Mouse (Mus musculus) cerebellum, adult 8-10 months (tissue): ENCODE data around the gene Creld1.
A peak's percentile ranks its signal among the peaks of the same experiment; 100 is the strongest.

Experiments used
- DNase-seq: peaks from one replicate; pipeline ENCODE4 v3.0.0; 2022

Creld1 gene

DNA sequence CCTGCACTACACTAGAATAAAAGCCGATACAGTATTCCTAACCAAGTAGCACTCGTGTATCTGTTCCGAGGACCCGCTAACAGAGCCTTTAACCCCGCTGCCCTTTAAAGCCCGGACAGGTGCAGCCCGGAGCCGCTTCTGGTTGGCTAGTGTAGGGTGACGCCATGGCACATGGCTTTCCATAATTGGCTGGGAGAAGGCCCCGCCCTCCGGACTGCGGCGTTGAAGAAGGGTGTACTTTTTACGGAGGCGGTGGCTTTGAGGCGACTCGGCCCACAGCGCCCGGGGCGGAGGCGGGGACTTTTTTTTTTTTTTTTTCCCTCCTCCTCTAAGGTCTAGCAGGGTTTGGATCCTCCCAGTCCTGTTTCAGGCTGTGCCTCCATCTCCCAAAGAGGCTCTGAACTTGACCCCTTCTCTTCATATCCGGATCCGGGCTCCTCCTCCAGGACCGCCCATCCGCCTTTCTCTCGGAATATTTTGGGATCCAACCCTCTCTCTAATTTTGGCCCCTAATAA is at the start of gene Creld1:
TSS of gene Creld1 (plus strand) at position 198 of the 516 bp plus-strand sequence.
- peak; percentile 94 for DNase-seq

DNA sequence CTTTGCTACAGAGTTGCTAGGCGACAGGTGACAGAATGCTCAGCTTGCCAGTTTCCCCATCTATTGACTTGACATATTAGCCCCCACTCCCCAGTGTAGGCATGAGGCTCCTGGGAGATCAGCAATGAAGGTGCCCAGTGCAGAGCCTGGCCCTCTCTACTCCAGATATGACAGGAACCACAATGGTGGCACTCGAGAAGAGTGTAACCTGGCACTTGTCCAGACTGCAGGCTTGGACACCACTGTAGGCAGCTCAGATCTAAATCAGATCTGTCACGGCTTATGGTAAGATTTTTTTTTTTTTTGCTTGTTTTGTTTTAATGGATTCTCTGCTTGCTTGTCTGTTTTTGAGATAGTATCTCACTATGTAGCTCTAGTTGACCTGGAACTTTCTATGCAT is 49.4 kb upstream of the Creld1 start:
- no peak for DNase-seq

DNA sequence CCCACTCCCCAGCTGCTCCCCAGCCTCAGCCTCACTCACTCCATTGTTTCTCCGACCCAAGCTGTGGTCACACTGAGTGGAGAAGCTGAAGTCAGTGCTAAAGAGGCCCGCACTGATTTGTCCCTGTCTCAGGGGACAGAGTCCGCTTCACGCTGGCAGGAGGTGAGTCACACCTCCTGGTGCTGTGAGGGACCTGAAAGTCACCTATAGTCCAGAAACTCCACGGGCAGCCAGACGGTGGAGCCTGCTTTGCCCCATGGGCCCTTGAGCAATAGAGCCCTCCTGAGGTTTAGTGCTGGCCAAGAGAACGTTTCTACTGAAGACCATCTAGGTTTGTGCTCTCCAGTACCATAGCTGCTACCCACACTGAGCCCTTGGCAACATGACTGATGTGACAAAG is 48.4 kb upstream of the Creld1 start:
- no peak for DNase-seq

DNA sequence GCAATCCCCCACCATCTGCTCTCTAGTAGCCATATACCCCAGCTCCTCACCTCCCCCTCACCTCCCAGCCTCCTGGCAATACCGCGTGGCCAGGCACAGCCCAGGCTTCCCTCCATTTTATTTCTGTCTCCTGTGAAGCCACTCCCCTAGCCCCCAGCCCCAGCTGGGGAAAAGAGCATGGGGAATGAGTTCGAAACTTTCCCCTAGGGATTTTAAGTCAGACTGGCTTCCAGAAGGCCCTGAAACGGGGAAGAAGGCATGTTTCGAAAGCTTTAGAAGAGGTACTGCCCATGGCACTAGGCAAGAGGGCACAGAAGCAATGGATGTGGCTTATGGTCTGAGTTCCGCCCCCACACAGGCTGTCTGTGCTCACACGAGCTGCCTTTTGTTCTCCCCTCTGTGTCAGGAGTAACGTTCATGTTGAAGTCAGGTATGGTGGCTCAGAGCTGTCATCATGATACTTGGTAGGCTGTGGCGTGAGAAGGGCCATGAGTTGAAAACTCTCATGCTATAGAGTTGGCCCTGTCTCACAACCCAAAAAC is 47.4 kb upstream of the Creld1 start, which contains the start of gene Cidec:
TSS of gene Cidec (minus strand) at position 97 of the 542 bp plus-strand sequence.
- DNase-seq: no peak

DNA sequence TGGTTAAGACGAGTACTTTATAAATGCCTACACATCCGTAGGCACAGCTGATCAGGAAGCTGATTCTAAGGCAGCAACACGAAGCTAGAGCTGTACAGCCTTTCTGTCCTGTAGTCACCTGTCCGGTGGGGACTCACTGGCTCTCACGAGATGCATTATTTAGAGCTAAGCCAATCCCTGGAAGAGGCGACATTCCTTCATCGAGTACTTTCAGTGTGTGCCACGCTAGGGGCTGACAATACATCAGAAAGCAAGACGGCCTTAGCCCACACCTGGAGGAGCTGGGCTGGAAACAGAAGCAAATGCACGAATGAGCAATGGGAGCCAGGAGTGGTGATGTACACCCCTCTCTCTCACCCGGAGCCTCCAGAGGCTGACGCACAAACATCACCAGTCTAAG is 46.0 kb upstream of the Creld1 start:
- DNase-seq: no peak

DNA sequence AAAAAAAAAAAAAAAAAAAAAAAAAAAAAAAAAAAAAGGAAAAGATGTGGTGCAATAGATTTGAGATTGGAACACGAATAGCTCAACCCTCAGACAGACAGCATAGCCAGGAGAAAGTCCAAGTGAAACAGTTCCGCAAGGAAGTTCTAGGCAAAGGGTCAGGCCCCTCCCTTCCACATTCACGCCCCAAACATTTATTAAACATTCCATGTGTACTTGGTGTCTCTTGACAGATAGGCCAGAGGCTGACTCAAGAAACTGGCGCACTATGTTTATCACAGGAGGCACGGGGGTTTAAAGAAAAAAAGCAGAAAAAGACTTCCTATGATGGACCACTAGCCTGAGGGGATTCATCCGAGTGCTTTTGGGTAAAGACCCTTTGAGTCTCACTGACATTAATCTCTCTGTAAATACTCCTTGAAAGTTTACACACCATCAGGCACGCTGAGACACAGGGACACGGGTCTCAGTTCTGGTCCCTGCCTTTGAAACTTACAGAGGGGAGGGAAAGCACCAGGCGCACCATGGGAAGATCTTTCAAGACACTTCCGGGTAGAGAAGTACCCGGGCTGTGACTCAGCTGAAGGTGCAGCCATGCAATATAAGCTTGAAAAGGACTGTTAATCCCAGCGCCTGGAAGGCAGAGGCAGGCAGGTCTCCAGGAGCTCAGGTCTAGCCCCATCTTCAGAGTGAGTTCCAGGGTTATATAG is 44.2 kb upstream of the Creld1 start:
- no peak for DNase-seq

DNA sequence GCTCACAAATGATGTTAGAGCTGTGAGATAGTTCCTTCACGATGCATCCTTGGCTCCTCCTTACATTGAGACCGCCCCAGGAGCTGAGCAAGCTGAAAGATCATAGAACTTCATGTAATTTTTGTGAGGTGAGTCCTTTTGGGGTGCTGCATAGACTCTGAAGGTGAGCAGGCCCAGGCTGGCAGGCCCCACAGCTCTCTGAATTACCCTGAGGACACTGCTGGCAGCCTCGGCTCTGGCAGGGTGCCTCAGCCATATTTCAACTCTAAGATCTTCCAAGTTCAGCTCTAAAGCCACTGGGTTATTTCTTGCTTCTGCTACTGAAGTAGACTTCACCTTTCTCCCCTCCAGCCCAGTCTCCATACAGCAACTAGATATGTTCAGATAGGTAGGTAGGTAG is 42.4 kb upstream of the Creld1 start:
- no peak for DNase-seq

DNA sequence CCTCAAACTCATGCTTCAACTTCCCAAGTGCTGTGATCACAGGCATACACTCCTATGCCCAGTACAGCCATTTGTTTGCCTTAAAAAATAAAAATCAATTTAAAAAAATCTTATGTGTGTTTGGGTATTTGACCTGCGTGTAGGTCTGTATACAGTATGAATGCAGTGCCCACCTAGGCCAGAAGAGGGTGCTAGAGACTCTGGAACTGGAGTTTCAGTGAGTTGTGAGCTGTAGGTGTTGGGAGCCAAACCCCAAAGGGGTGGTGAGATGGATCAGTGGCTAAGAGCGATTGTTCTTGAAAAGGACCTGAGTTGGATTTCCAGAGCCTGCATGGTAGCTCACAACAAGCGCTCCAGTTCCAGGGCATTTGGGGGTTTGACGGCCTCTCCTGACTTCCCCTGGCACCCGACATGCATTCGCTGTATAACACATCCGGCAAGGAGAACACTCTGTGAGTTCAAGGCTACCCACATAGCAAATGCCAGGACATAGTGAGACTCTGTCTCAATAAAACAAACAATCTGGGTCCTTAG is 41.9 kb upstream of the Creld1 start:
- DNase-seq: peak; percentile 80

DNA sequence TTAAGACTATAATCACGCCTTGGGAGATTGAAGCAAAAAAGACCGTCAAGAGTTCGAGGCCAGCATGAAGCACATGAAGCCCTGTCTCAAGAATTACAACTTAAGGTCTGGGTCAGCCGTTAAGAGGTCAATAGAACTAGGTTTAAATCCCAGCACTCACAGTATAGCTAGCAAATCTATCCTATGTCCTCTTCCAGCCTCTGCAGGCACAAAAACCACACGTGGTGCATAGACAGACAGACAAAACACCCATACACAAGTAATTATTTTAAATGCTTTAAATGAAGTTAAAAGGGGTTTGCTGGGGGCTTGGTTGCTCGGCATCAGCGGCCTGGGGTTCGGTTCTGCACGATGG is 41.0 kb upstream of the Creld1 start:
- DNase-seq: no peak

DNA sequence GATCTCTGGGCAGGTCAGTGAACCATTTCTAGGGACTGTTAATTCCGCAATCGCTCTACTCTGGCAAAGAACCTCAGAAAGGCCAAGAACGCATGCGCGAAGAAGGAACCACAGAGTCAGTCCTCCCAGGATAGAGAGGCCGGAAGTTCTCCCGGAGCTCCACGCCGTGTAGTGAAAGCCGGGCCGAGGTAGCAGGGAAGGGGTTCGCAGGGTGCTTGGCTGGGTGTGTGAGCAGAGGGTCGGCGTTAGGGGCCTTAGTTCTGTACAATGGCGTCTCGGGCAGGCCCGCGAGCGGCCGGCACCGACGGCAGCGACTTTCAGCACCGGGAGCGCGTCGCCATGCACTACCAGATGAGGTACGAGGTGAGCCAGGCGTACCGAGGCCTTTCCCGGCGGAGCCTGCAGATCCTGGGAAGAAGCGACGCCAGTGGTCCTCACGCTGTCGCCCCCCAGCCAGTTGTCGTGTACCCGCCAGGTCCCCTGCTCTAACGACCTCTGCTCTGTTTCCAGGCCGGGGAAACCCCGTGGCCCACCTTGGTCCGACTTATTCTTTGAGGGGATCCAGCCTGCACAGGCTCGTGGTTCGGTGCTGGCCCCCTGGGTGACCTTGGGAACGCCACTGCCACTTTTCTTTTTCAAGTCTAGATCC is 40.5 kb upstream of the Creld1 start, which contains the start of gene Jagn1:
TSS of gene Jagn1 (plus strand) at position 128 of the 649 bp plus-strand sequence.
- peak; percentile 90 for DNase-seq

DNA sequence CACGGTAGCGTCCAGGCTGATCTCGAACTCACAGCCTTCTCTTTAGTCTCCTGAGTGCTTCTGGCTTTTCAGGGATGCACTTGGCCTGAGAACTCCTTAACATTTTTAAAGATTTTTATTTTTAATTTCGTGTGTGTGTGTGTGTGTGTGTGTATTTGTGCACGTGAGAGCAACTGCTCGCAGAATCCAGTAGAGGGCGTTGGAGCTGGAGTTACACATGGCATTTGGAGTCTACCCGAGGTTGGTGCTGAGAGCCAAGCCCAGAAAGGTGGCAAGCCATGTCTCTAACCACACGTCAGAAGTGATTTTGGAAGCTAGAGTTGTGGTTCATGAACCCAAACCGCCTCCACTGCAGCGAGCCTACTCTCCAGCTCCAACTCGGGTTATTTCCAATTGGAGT is 40.0 kb upstream of the Creld1 start:
- no peak for DNase-seq

DNA sequence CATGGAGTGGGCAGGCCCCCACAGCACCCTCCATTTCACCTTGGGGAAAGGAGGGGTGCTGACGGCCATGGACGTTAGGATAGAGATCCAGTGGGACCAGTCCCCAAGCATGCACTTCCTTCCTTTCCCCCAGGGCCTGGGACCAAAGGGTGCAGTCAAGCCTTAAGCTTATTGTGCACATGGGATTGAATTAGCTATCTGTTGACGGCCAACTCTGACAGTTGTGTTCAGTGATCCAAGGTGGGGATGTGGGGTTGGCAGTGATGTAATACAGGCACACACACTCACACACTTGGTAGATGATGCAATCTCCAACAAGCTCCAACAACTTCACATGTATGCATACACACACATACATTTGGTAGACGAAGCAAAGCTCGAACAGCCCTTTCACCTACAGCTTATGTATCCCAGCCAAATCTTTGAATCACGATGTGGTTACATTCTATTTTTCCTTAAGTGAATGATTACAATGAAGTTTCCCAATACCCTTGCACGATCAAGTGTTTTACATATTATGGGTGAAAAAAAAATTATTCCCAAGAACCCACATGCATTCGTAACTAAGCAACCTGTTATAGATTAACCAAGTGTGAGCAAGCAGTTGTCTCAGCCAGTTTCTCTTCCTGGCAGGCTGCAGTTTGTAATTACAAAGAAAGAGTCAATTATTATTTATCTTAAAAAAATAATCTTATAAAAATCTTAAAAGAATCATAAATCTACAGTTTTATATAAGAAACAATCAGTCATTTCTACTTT is 38.7 kb upstream of the Creld1 start:
- DNase-seq: no peak

DNA sequence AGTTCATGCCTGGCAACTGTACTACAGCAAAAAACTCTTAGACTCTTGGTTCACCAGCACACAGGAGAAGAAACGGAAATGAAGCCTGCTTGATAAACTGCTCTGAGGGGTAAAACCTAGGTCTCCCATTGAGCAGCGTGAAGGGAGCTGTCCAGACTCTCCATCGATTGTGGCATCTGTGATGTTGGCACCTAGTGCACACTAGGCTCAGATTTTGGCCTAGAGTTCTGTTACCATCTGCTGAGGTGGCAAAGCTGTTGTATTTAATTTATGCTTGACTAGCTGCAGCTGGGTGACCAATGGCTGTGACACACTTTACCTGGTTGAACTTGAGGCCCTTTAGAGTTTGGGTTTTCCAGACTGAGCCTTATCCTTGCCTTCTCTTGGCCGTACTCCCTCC is 35.5 kb upstream of the Creld1 start:
- no peak for DNase-seq

DNA sequence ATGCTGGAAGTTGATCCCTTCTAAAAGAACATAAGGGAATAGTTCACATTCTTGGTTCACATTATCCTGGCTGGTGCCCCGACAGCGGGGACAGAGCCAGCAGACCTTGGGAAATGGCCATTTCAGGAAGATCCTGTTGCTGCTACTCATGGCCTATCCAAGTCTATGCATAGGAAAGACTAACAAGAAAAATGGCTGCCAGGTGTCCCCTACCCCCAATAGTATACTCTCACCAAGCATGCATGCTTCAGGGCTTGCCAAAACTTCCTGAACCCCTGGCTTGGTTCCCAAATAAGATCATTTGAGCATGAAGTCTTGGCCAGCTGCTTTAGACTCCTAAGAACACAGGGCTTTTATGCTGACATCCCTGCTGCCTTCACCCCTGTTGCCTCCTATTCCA is 31.3 kb upstream of the Creld1 start:
- DNase-seq: no peak

DNA sequence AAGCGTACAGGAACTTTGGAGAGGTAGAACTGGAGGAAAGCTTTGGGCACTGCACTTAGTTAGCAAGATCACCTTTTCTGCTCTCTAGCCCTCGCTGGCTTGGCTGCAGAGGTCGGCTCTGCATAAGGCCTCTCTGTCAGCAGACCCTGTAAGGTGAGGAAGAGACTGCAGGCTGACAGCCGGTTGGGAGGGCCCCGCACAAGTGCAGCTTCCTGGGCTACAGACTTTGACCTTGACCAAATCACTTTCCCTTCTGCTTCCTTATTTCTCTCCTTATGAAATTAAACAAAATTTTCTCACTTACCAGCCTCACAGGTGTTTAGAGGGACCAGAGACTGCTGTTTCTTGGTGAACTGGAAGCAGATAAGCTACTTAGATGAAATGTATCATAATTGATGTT is 28.1 kb upstream of the Creld1 start:
- DNase-seq: no peak

DNA sequence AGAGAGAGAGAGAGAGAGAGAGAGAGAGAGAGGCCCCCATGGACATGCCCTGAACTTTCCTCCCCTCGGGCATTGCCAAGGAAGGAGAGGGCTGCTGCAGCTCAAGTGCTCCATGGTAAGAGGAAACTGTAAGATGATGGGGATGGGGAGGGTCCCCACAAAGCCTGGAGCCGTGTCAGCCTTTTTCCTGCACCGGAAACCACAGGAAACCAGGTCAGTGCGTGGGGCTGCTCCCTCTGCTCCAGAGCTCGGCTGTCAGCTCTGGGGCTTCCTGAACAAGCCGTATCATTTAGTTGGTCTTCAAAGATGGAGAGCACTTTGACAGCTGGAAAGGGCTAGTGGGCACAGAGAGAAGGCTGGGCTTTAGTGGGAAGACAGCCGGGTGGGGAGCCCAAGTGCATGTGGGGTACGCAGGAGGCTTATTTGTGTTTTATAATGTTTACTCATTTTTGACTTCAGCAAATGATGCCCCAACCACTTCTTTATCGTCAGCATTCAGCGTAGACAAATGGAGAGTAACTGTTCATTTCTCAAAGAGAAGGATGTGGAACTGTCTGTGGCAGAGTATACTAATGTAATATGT is 25.1 kb upstream of the Creld1 start, which contains the start of gene Il17re:
TSS of gene Il17re (plus strand) at position 533 of the 583 bp plus-strand sequence.
- DNase-seq: no peak

DNA sequence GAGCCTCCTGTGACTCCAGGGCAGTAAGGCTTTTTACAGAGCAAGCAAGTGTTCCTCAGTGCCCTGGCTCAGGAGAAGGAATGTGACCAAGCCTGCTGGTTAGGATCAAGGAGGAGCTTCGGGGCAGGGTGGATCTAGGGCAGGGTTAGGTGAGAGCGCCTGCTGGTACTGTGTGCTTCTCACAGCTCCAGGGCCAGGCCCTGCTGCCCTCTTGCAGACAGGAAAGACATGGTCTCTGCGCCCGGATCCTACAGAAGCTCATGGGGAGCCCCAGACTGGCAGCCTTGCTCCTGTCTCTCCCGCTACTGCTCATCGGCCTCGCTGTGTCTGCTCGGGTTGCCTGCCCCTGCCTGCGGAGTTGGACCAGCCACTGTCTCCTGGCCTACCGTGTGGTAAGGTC is 24.5 kb upstream of the Creld1 start:
- DNase-seq: no peak

DNA sequence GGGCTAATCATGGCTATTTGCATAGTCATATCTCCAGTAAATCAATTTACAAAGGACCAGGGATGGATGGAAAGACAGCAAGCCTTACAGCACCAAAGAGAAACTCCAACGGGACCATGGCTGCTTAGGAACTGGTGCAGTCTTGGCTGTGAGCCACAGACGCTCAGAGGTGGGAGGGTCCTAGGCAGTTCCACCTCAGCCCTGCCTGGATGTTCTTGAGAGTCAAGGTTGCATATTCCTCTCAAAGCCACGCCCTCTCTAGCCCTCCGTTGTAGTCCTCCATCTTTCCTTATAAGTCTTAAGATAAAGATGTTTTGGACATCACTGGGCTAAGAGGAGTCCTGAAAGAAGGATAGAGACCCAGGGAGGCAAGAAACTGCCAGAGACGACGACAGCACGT is 19.1 kb upstream of the Creld1 start:
- no peak for DNase-seq

DNA sequence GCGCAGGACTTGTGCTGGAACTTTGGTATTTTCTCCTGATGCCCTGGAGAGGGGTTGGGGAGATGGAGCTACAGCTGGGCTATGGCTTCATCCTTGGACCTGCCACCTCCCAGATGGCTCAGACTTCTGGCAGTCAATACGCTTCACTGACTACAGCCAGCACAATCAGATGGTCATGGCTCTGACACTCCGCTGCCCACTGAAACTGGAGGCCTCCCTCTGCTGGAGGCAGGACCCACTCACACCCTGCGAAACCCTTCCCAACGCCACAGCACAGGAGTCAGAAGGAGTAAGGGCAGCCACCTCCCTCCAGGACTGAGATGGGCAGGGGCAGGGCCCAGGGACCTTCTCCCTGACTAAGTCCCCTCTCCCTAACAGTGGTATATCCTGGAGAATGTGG is 17.5 kb upstream of the Creld1 start:
- no peak for DNase-seq

DNA sequence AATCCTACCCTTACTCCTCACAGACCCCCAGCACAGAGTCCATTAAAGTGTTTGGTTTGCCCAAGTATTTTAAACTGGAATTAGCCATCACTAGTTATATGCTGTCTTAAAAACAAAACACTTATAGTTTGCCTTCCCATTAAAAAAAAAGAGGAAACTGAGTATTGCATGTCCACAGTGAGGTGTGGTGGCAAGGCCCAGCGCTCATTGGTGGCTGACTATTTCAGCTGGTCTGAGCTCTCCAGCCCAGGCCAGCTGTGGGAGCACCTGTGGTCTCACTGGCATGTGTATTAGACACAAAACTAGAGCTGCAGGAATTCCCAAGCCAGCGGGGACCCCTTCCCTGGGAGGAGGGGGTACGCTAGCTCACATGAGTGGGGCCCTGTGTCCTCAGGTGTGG is 14.6 kb upstream of the Creld1 start:
- DNase-seq: no peak

DNA sequence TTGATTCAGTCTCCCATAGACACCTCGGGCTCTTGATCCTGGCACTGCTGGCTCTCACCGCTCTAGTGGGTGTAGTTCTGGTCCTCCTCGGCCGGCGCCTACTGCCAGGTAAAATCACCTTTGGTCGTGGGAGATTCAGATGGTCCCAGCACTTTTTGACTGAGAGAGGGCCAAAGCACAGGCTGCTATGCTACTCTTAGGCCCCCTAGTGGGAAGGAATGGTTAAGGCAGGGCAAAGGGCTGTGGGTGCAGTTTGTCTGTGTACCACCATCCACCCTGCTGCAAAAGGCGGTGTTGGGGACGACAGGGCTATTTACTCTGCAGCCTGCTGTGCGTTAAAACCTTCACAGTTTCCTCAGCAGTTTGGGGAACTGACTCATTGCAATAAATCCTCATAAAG is 14.1 kb upstream of the Creld1 start:
- peak; percentile 71 for DNase-seq

DNA sequence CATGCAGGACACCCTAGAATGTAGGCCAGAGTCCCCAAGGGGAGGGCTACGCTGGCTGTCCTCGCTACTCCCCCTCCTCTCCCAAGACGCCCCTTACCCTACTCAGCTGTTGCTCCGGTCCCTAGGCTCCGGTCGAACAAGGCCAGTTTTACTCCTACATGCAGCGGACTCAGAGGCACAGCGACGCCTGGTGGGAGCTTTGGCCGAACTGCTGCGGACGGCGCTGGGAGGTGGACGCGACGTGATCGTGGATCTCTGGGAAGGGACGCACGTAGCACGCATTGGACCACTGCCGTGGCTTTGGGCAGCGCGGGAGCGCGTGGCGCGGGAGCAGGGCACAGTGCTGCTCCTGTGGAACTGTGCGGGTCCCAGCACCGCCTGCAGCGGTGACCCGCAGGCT is 13.7 kb upstream of the Creld1 start:
- DNase-seq: peak; percentile 76
